Mouse (Mus musculus): ENCODE measurements around the gene Hmg20b. TPM values are rescaled to one million over a fixed set of nuclear protein-coding genes. Genes with fewer than 3 reads are reported as not detected.

The Hmg20b gene
- polyA plus RNA-seq, 1 experiment from 2014 or later: 49.8 TPM

- ATAC-seq: no peak
- Histone ChIP-seq H3K9ac (replicated peaks) (peak overlapping the region; percentile 54), H3K36me3 (peaks cover 66% of the 10 kb centered on the region)
These were observed 31.0 kb downstream of the Hmg20b start for GRCm38 (mm10) chr10:81319330-81319699.

GRCm38 (mm10) chr10:81318589-81319329, 31.5 kb downstream of the Hmg20b start:
- Histone ChIP-seq H3K4me2 (replicated peaks) (peak overlapping the region; percentile 87), H3K27me3 (no peaks in the 10 kb centered on the region), H3K27ac (no peak overlapping the region), H3K36me3 (peaks cover 66% of the 10 kb centered on the region), H3K4me1 (replicated peaks) (peaks cover 36% of the 10 kb centered on the region), H3K9ac (replicated peaks) (peak overlapping the region; percentile 54; the same call in 1 of the 2 replicates), H3K9me3 (no peaks in the 10 kb centered on the region), H3K4me3 (replicated peaks) (0 out of 2 replicates have a peak overlapping the region, but pooled peaks have one; percentile 96)
- ATAC-seq: no peak
- WGBS: 93% methylated on average over 13 of the region's 13 CpGs

More at GRCm38 (mm10) chr10:81319330-81319699, 31.0 kb downstream of the Hmg20b start:
- H3K9me3 ChIP-seq: no peaks in the 10 kb centered on the region
- WGBS: 48% methylated on average over 8 of the region's 8 CpGs
- no peaks in the 10 kb centered on the region for H3K27me3 ChIP-seq
- peak overlapping the region; percentile 90 for H3K27ac ChIP-seq
- peak overlapping the region; percentile 87 for H3K4me2 ChIP-seq (replicated peaks)
- peaks cover 36% of the 10 kb centered on the region for H3K4me1 ChIP-seq (replicated peaks)
- H3K4me3 ChIP-seq (replicated peaks): peak overlapping the region; percentile 96

GRCm38 (mm10) chr10:81317273-81317672, 33.0 kb downstream of the Hmg20b start:
- 12% methylated on average over 20 of the region's 20 CpGs for WGBS
- Histone ChIP-seq H3K27ac (no peak overlapping the region), H3K27me3 (no peaks in the 10 kb centered on the region), H3K9ac (replicated peaks) (no peak overlapping the region; the same call in 1 of the 2 replicates), H3K36me3 (peaks cover 66% of the 10 kb centered on the region), H3K4me1 (replicated peaks) (peaks cover 33% of the 10 kb centered on the region), H3K9me3 (no peaks in the 10 kb centered on the region), H3K4me3 (replicated peaks) (no peak overlapping the region), H3K4me2 (replicated peaks) (peak overlapping the region; percentile 17; the same call in 1 of the 2 replicates)
- ATAC-seq: no peak

GRCm38 (mm10) chr10:81316338-81317060, 33.8 kb downstream of the Hmg20b start:
- Histone ChIP-seq H3K4me1 (replicated peaks) (peaks cover 25% of the 10 kb centered on the region), H3K9ac (replicated peaks) (no peak overlapping the region; the same call in 1 of the 2 replicates), H3K27me3 (no peaks in the 10 kb centered on the region), H3K4me3 (replicated peaks) (no peak overlapping the region), H3K4me2 (replicated peaks) (0 out of 2 replicates have a peak overlapping the region, but pooled peaks have one; percentile 17), H3K36me3 (peaks cover 72% of the 10 kb centered on the region), H3K9me3 (no peaks in the 10 kb centered on the region), H3K27ac (no peak overlapping the region)
- no peak for ATAC-seq
- WGBS: 42% methylated on average over 16 of the region's 16 CpGs

- H3K4me1 ChIP-seq (replicated peaks): peaks cover 24% of the 10 kb centered on the region
- 94% methylated on average over 16 of the region's 16 CpGs for whole genome bisulfite sequencing
- H3K36me3 ChIP-seq: peaks cover 81% of the 10 kb centered on the region
- H3K9me3 ChIP-seq: no peaks in the 10 kb centered on the region
- H3K4me3 ChIP-seq (replicated peaks): no peak overlapping the region
- H3K27me3 ChIP-seq: no peaks in the 10 kb centered on the region
- H3K27ac ChIP-seq: no peak overlapping the region
- no peak overlapping the region for H3K9ac ChIP-seq (replicated peaks)
- no peak for ATAC-seq
- no peak overlapping the region for H3K4me2 ChIP-seq (replicated peaks)
These were observed 34.7 kb downstream of the Hmg20b start for GRCm38 (mm10) chr10:81315587-81315986.

- no peak overlapping the region for H3K4me3 ChIP-seq (replicated peaks)
- peaks cover 17% of the 10 kb centered on the region for H3K4me1 ChIP-seq (replicated peaks)
- H3K27ac ChIP-seq: no peak overlapping the region
- H3K9me3 ChIP-seq: no peaks in the 10 kb centered on the region
- H3K4me2 ChIP-seq (replicated peaks): no peak overlapping the region
- WGBS: 81% methylated on average over 7 of the region's 7 CpGs
- no peaks in the 10 kb centered on the region for H3K27me3 ChIP-seq
- ATAC-seq: no peak
- H3K36me3 ChIP-seq: peaks cover 95% of the 10 kb centered on the region
- no peak overlapping the region for H3K9ac ChIP-seq (replicated peaks)
These were observed 36.1 kb downstream of the Hmg20b start for GRCm38 (mm10) chr10:81314201-81314600.

- H3K36me3 ChIP-seq: peaks cover 99% of the 10 kb centered on the region
- 92% methylated on average over 13 of the region's 13 CpGs for WGBS
- no peak for ATAC-seq
- no peak overlapping the region for H3K4me3 ChIP-seq (replicated peaks)
- H3K4me2 ChIP-seq (replicated peaks): no peak overlapping the region
- H3K27me3 ChIP-seq: no peaks in the 10 kb centered on the region
- peaks cover 11% of the 10 kb centered on the region for H3K4me1 ChIP-seq (replicated peaks)
- no peak overlapping the region for H3K9ac ChIP-seq (replicated peaks)
- no peaks in the 10 kb centered on the region for H3K9me3 ChIP-seq
- H3K27ac ChIP-seq: no peak overlapping the region
These were observed 36.7 kb downstream of the Hmg20b start for GRCm38 (mm10) chr10:81313581-81313980.

GRCm38 (mm10) chr10:81309571-81309970, 40.7 kb downstream of the Hmg20b start:
- WGBS: 94% methylated on average over 5 of the region's 5 CpGs
- Histone ChIP-seq H3K27me3 (no peaks in the 10 kb centered on the region), H3K9me3 (no peaks in the 10 kb centered on the region), H3K4me1 (replicated peaks) (peaks cover under 1% of the 10 kb centered on the region; the same call in 1 of the 2 replicates), H3K36me3 (peaks cover 91% of the 10 kb centered on the region), H3K4me2 (replicated peaks) (no peak overlapping the region), H3K27ac (no peak overlapping the region), H3K9ac (replicated peaks) (no peak overlapping the region), H3K4me3 (replicated peaks) (no peak overlapping the region)
- no peak for ATAC-seq

GRCm38 (mm10) chr10:81306837-81307682, 43.2 kb downstream of the Hmg20b start:
- ATAC-seq: no peak
- peaks cover 23% of the 10 kb centered on the region for H3K4me1 ChIP-seq (replicated peaks)
- no peak overlapping the region for H3K4me2 ChIP-seq (replicated peaks)
- H3K4me3 ChIP-seq (replicated peaks): no peak overlapping the region
- peaks cover 66% of the 10 kb centered on the region for H3K36me3 ChIP-seq
- H3K27ac ChIP-seq: no peak overlapping the region
- 93% methylated on average over 21 of the region's 21 CpGs for WGBS
- no peaks in the 10 kb centered on the region for H3K27me3 ChIP-seq
- H3K9me3 ChIP-seq: no peaks in the 10 kb centered on the region
- H3K9ac ChIP-seq (replicated peaks): no peak overlapping the region

- 97% methylated on average over 12 of the region's 12 CpGs for WGBS
These were observed 44.1 kb downstream of the Hmg20b start for GRCm38 (mm10) chr10:81306173-81306668.

GRCm38 (mm10) chr10:81305663-81306062, 44.6 kb downstream of the Hmg20b start:
- no peak overlapping the region for H3K4me3 ChIP-seq (replicated peaks)
- no peaks in the 10 kb centered on the region for H3K9me3 ChIP-seq
- H3K4me2 ChIP-seq (replicated peaks): no peak overlapping the region
- H3K9ac ChIP-seq (replicated peaks): no peak overlapping the region
- no peak for ATAC-seq
- H3K4me1 ChIP-seq (replicated peaks): peaks cover 33% of the 10 kb centered on the region
- H3K36me3 ChIP-seq: peaks cover 52% of the 10 kb centered on the region
- WGBS: 95% methylated on average over 14 of the region's 14 CpGs
- H3K27ac ChIP-seq: no peak overlapping the region
- no peaks in the 10 kb centered on the region for H3K27me3 ChIP-seq

More at GRCm38 (mm10) chr10:81306173-81306668, 44.1 kb downstream of the Hmg20b start:
- Histone ChIP-seq H3K4me2 (replicated peaks) (no peak overlapping the region), H3K27me3 (no peaks in the 10 kb centered on the region), H3K36me3 (peaks cover 57% of the 10 kb centered on the region), H3K4me3 (replicated peaks) (no peak overlapping the region), H3K9ac (replicated peaks) (no peak overlapping the region), H3K4me1 (replicated peaks) (peaks cover 30% of the 10 kb centered on the region), H3K27ac (no peak overlapping the region), H3K9me3 (no peaks in the 10 kb centered on the region)
- no peak for ATAC-seq

Measured in midbrain, embryonic 13.5 days (tissue).